Mouse (Mus musculus): ENCODE results near the gene Plvap. TPM values are rescaled to one million over a fixed set of nuclear protein-coding genes. Genes with fewer than 3 reads are reported as not detected.

Plvap gene
- polyA plus RNA-seq, 1 experiment from 2014 or later = 135 TPM

GRCm38 (mm10) chr8:71487691-71488445 is 23.7 kb downstream of the Plvap start, which contains the start of gene Gtpbp3:
Gene Gtpbp3 (plus strand): TSS chr8:71488103.
- H3K36me3 ChIP-seq (ENCODE audit: insufficient read depth) = peaks cover 36% of the 10 kb centered on the region
- H3K4me2 ChIP-seq = peak within 1 kb of the TSS; percentile 99
- TF ChIP-seq CTCF (IDR thresholded peaks at IDR 0.05; ENCODE audit: low read depth) = no peak
- no peaks in the 10 kb centered on the region for H3K27me3 ChIP-seq (ENCODE audit: insufficient read depth, low read length)
- H3K27ac ChIP-seq (ENCODE audit: low read depth) = peak within 1 kb of the TSS; percentile 93
- WGBS = under 1% methylated on average over 33 of the region's 33 CpGs
- peak; percentile 89 for DNase-seq
- H3K9ac ChIP-seq = peak within 1 kb of the TSS; percentile 75
- no peaks in the 10 kb centered on the region for H3K9me3 ChIP-seq (ENCODE audit: low read depth, low read length)
- H3K4me3 ChIP-seq (ENCODE audit: low read depth, low read length) = peak within 1 kb of the TSS; percentile 90
- ATAC-seq (ENCODE audit: insufficient read depth) = peak; percentile 47
- H3K4me1 ChIP-seq (ENCODE audit: insufficient read depth) = peaks cover 12% of the 10 kb centered on the region

DNA sequence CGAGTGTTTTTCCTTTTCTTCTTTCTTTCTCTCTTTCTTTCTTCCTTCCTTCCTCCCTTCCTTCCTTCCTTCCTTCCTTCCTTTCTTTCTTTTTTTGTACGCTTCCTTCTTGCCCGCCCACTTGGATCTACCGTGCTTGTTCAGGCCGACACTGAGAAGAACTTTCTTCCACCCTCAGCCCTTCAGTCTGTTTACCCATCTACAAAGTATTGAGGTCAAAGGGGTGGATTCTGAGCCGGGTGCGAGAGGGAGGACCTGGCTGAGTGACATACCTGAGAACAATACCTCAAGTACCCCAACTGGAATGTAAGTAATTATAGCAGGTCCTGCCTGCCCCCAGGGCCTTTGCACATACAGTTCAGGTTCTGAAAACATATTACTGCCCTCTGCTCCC is 25.4 kb downstream of the Plvap start:
- Histone ChIP-seq H3K9ac (peak overlapping the region; percentile 77; the same call in 1 of the 2 replicates), H3K27ac (ENCODE audit: low read depth) (peak overlapping the region; percentile 76; the same call in 1 of the 2 replicates), H3K4me2 (peak overlapping the region; percentile 90), H3K4me3 (ENCODE audit: low read depth, low read length) (peak overlapping the region; percentile 74), H3K4me1 (ENCODE audit: insufficient read depth) (peaks cover 12% of the 10 kb centered on the region), H3K27me3 (ENCODE audit: insufficient read depth, low read length) (no peaks in the 10 kb centered on the region), H3K9me3 (ENCODE audit: low read depth, low read length) (no peaks in the 10 kb centered on the region), H3K36me3 (ENCODE audit: insufficient read depth) (peaks cover 23% of the 10 kb centered on the region)
- no peak for TF ChIP-seq CTCF (IDR thresholded peaks at IDR 0.05; ENCODE audit: low read depth)
- peak; percentile 40 for DNase-seq
- no peak for ATAC-seq (ENCODE audit: insufficient read depth)
- 12% methylated on average over 7 of the region's 7 CpGs for WGBS

DNA sequence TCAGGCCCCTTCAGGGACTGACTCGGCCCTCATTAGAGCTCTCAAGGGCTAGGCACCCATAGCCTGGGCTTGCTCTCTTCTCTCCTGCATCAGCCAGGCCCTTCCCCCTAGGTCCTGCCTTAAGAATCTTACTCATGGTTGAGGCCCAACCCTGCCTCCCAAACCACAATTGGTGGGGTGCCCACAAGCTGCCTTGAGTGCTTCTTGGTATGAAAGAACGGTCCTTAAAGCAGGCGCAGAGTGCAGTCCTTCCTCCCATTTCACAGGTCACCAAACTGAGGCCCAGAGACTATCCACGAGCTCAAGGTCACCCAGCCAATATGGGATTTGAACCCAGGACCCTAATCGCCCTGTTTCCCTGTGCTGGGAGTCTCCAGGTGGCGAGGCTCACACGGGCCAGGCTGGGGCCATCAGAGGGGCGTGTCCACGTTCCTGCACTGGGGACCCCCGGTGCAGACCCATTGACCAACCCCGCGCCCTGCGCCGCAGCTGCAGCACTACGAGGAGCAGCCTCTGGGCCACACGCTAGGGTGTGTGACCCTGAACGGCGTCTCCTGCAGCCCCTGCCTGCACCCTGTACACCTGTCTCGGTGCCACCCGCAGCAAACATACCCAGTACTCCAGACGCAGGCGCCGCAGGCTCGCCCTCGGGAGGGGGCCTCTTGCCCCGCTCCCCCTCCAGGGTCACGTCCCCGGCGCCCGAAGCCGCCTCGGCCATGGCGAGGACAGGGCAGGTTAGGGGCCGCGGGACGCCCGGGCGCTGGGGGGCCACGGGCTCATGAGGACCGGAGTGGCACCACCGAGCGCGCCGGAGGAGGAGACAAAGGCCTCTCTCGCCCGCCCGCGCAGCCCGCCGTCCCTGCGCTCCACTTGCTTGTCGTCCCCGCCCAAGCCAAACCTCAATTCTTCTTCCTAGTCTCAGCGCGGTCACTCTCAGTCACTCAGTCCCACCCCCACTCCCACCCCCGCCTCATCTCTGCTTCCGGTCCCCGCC is 26.1 kb downstream of the Plvap start, which contains the start of gene Ano8:
Gene Ano8 (minus strand): TSS at position 822 of the 994 bp plus-strand sequence.
- peak within 1 kb of the TSS; percentile 76 for H3K27ac ChIP-seq (ENCODE audit: low read depth)
- WGBS = 4% methylated on average over 55 of the region's 58 CpGs
- DNase-seq (peak; percentile 93), ATAC-seq (ENCODE audit: insufficient read depth) (peak; percentile 67)
- no peaks in the 10 kb centered on the region for H3K27me3 ChIP-seq (ENCODE audit: insufficient read depth, low read length)
- no peaks in the 10 kb centered on the region for H3K9me3 ChIP-seq (ENCODE audit: low read depth, low read length)
- peaks cover 17% of the 10 kb centered on the region for H3K36me3 ChIP-seq (ENCODE audit: insufficient read depth)
- peak within 1 kb of the TSS; percentile 74 for H3K4me3 ChIP-seq (ENCODE audit: low read depth, low read length)
- peak within 1 kb of the TSS; percentile 77 for H3K9ac ChIP-seq
- peak within 1 kb of the TSS; percentile 90 for H3K4me2 ChIP-seq
- TF ChIP-seq CTCF (IDR thresholded peaks at IDR 0.05; ENCODE audit: low read depth) = no peak
- peaks cover 12% of the 10 kb centered on the region for H3K4me1 ChIP-seq (ENCODE audit: insufficient read depth)

DNA sequence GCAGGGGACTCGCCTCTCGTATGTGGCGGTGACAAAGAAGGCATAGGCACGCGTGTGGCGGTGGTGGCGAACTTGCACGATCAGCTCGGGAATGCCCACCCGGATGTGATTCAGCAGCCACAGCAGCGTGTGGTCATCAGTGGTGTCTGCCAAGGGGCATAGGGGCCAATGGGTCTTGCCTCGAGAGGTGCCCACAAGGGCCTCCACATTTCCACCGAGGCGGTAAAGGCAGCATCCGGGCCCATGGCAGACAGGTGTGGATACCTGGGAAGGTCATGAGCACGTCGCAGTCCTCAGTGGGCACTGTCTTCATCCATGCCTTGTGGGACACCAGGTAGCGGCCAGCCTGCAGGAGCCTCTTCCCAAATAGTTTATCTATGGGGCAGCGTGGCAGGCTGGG is 26.8 kb downstream of the Plvap start:
- Histone ChIP-seq H3K4me2 (peak overlapping the region; percentile 90), H3K27ac (ENCODE audit: low read depth) (no peak overlapping the region), H3K9ac (no peak overlapping the region), H3K4me1 (ENCODE audit: insufficient read depth) (peaks cover 12% of the 10 kb centered on the region), H3K4me3 (ENCODE audit: low read depth, low read length) (peak overlapping the region; percentile 74), H3K36me3 (ENCODE audit: insufficient read depth) (peaks cover 24% of the 10 kb centered on the region), H3K9me3 (ENCODE audit: low read depth, low read length) (no peaks in the 10 kb centered on the region), H3K27me3 (ENCODE audit: insufficient read depth, low read length) (no peaks in the 10 kb centered on the region)
- 94% methylated on average over 19 of the region's 19 CpGs for WGBS
- DNase-seq (no peak), ATAC-seq (ENCODE audit: insufficient read depth) (no peak)
- no peak for TF ChIP-seq CTCF (IDR thresholded peaks at IDR 0.05; ENCODE audit: low read depth)

- Histone ChIP-seq H3K4me3 (ENCODE audit: low read depth, low read length) (no peak overlapping the region; the same call in 1 of the 2 replicates), H3K27ac (ENCODE audit: low read depth) (no peak overlapping the region), H3K36me3 (ENCODE audit: insufficient read depth) (peaks cover 24% of the 10 kb centered on the region), H3K9me3 (ENCODE audit: low read depth, low read length) (no peaks in the 10 kb centered on the region), H3K27me3 (ENCODE audit: insufficient read depth, low read length) (no peaks in the 10 kb centered on the region), H3K4me1 (ENCODE audit: insufficient read depth) (peaks cover 7% of the 10 kb centered on the region), H3K9ac (no peak overlapping the region), H3K4me2 (no peak overlapping the region)
- 51% methylated on average over 8 of the region's 8 CpGs for WGBS
- DNase-seq = peak; percentile 80
- TF ChIP-seq CTCF (IDR thresholded peaks at IDR 0.05; ENCODE audit: low read depth) = no peak
- ATAC-seq (ENCODE audit: insufficient read depth) = no peak
Measured at GRCm38 (mm10) chr8:71483932-71484331, 27.6 kb downstream of the Plvap start.

DNA sequence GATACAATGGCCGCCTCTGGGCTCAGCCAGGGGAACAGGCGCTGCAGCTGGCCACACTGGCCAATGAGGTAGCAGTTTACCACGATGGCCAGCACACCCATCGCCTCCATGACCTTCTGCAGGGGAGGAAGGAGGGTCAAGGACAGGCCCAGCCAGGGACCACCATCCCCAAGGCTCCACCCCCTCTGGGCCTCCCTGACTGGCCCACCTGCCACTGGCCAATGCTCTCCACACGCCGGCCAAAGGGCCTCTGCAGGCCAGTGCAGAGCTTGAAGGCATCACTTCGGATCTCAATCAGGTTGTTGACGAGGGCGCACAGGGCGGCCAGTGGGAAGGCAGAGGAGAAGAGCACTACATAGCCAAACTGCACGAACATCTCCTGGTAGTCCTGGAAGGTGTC is 32.6 kb downstream of the Plvap start:
- peaks cover 36% of the 10 kb centered on the region for H3K36me3 ChIP-seq (ENCODE audit: insufficient read depth)
- 89% methylated on average over 11 of the region's 11 CpGs for WGBS
- TF ChIP-seq CTCF (IDR thresholded peaks at IDR 0.05; ENCODE audit: low read depth) = no peak
- H3K27ac ChIP-seq (ENCODE audit: low read depth) = no peak overlapping the region
- ATAC-seq (ENCODE audit: insufficient read depth) (no peak), DNase-seq (no peak)
- H3K27me3 ChIP-seq (ENCODE audit: insufficient read depth, low read length) = no peaks in the 10 kb centered on the region
- H3K4me1 ChIP-seq (ENCODE audit: insufficient read depth) = no peaks in the 10 kb centered on the region; the same call in 1 of the 2 replicates
- H3K9ac ChIP-seq = no peak overlapping the region
- H3K9me3 ChIP-seq (ENCODE audit: low read depth, low read length) = no peaks in the 10 kb centered on the region
- H3K4me2 ChIP-seq = no peak overlapping the region
- no peak overlapping the region for H3K4me3 ChIP-seq (ENCODE audit: low read depth, low read length)
